30 mouse cellular contexts compared by ENCODE assay signal in genomic region chr1:21244290-21244960, GRCm38 (mm10). TPM values are rescaled to one million over a fixed set of nuclear protein-coding genes. Genes with fewer than 3 reads are reported as not detected.
DNase-seq lines count a peak whose midpoint lies in the region; ATAC-seq and TF ChIP-seq lines count a peak whose summit lies in the region.
"Had no signal": no experiment of that assay in that cellular context is flagged by ENCODE, and none has a peak within 500 bp of the region (broad histone marks: within the 10 kb centered on the region; RNA-seq: fewer than 3 reads in every experiment).

No protein-coding gene starts in this region.

- peak; percentile 68 for DNase-seq in liver, adult 2 months (ENCODE audit: extremely low read depth, low read depth, low spot score)
- DNase-seq in lung, adult 2 months = no peak
- DNase-seq in lung, adult 18-20 months = no peak
- DNase-seq in NIH3T3 (ENCODE audit: low read depth) = peak; percentile 8
- DNase-seq in liver, postnatal 0 days = no peak
- no peak for DNase-seq in cerebellum, adult 8-10 months
- no peak for DNase-seq in right cerebral cortex, adult 2 months (ENCODE audit: low spot score in 2 of 2)
- DNase-seq: adrenal gland, adult 8-10 months; adrenal gland, postnatal 25 days; B cell, adult 2 months; cerebellum, adult 11-12 months; cerebellum, adult 9-10 months; cerebellum, postnatal 14 days; gastrocnemius, postnatal 10 days; gastrocnemius, postnatal 36 days; heart, postnatal 10 days; heart, postnatal 36 days had no signal

- ATAC-seq in liver, embryonic 12.5 days = no peak
- ATAC-seq in liver, postnatal 0 days = no peak
- ATAC-seq: activated CD4-positive, CD25-positive, alpha-beta regulatory T cell, adult 4 months; forebrain, embryonic 13.5 days; forebrain, embryonic 16.5 days; hindbrain, embryonic 16.5 days had no signal

- peaks cover 11% of the 10 kb centered on the region; the same call in 1 of the 2 replicates for H3K79me2 ChIP-seq in liver, adult 2 months (ENCODE audit: control insufficient read depth, insufficient read depth, low read length)

- no peak for TF ChIP-seq CTCF in liver, adult 2 months (IDR thresholded peaks at IDR 0.05; ENCODE audit: low read depth, low read length)
- no peak for TF ChIP-seq CTCF in lung, adult 2 months (IDR thresholded peaks at IDR 0.05; ENCODE audit: insufficient read depth, low read length)
- no peak for TF ChIP-seq CTCF in liver, postnatal 0 days (IDR thresholded peaks at IDR 0.05; ENCODE audit: low read depth)

- H3K9me3 ChIP-seq in liver, embryonic 12.5 days (replicated peaks) = no peaks in the 10 kb centered on the region
- H3K9me3 ChIP-seq in liver, postnatal 0 days (ENCODE audit: low read length) = no peaks in the 10 kb centered on the region
- H3K9me3 ChIP-seq: forebrain, embryonic 10.5 days; forebrain, embryonic 13.5 days; G1E; heart, embryonic 12.5 days; heart, embryonic 15.5 days; hindbrain, embryonic 10.5 days; hindbrain, embryonic 13.5 days had no signal

- TF ChIP-seq POLR2A in liver, adult 2 months (IDR thresholded peaks at IDR 0.05; ENCODE audit: extremely low read depth, insufficient read depth, low read length) = no peak
- TF ChIP-seq POLR2A in lung, adult 2 months (IDR thresholded peaks at IDR 0.05; ENCODE audit: borderline replicate concordance, extremely low read depth, low read depth, low read length) = no peak

- peak overlapping the region; percentile 84 for H3K9ac ChIP-seq in liver, adult 2 months (ENCODE audit: low read depth, low read length)
- H3K9ac ChIP-seq in liver, embryonic 12.5 days = no peak overlapping the region
- H3K9ac ChIP-seq in liver, postnatal 0 days (replicated peaks) = no peak overlapping the region
- H3K9ac ChIP-seq: forebrain, embryonic 13.5 days; heart, embryonic 12.5 days; heart, embryonic 15.5 days; hindbrain, embryonic 13.5 days had no signal

- no peak for TF ChIP-seq EP300 in liver, postnatal 0 days (IDR thresholded peaks at IDR 0.05; ENCODE audit: low read depth)

- no peaks in the 10 kb centered on the region for H3K27me3 ChIP-seq in liver, adult 2 months (ENCODE audit: control insufficient read depth, insufficient read depth, low read length)
- no peaks in the 10 kb centered on the region for H3K27me3 ChIP-seq in liver, embryonic 12.5 days (replicated peaks)
- no peaks in the 10 kb centered on the region for H3K27me3 ChIP-seq in liver, postnatal 0 days (ENCODE audit: insufficient read depth, low read length)
- H3K27me3 ChIP-seq: CH12.LX; forebrain, embryonic 13.5 days; heart, embryonic 12.5 days; heart, embryonic 15.5 days; hindbrain, embryonic 13.5 days had no signal

- H3K27ac ChIP-seq in liver, adult 2 months (replicated peaks; ENCODE audit: insufficient read depth, low read depth, low read length) = peak overlapping the region; percentile 80
- no peak overlapping the region for H3K27ac ChIP-seq in liver, embryonic 12.5 days
- no peak overlapping the region for H3K27ac ChIP-seq in liver, postnatal 0 days (ENCODE audit: low read depth)
- H3K27ac ChIP-seq: forebrain, embryonic 10.5 days; forebrain, embryonic 13.5 days; heart, embryonic 15.5 days; hindbrain, embryonic 10.5 days; hindbrain, embryonic 13.5 days had no signal

- H3K36me3 ChIP-seq in liver, adult 2 months (ENCODE audit: control insufficient read depth, insufficient read depth, low read length) = peaks cover 56% of the 10 kb centered on the region
- no peaks in the 10 kb centered on the region for H3K36me3 ChIP-seq in liver, embryonic 12.5 days
- H3K36me3 ChIP-seq in liver, postnatal 0 days (replicated peaks; ENCODE audit: insufficient read depth, low read length) = no peaks in the 10 kb centered on the region
- H3K36me3 ChIP-seq: forebrain, embryonic 10.5 days; G1E; heart, embryonic 12.5 days; heart, embryonic 15.5 days; hindbrain, embryonic 10.5 days; hindbrain, embryonic 13.5 days had no signal

- H3K4me2 ChIP-seq in liver, embryonic 12.5 days = no peak overlapping the region
- peak overlapping the region; percentile 65 for H3K4me2 ChIP-seq in liver, postnatal 0 days (ENCODE audit: low read depth, low read length)
- H3K4me2 ChIP-seq: forebrain, embryonic 13.5 days; heart, embryonic 12.5 days; heart, embryonic 15.5 days; hindbrain, embryonic 13.5 days had no signal

- peak overlapping the region; percentile 93 for H3K4me3 ChIP-seq in liver, adult 2 months (ENCODE audit: insufficient read depth, low read depth, low read length)
- H3K4me3 ChIP-seq in liver, embryonic 12.5 days = no peak overlapping the region
- H3K4me3 ChIP-seq in lung, adult 2 months (replicated peaks; ENCODE audit: extremely low read depth, low read depth, low read length) = peak overlapping the region; percentile 6
- no peak overlapping the region for H3K4me3 ChIP-seq in liver, postnatal 0 days (ENCODE audit: low read depth, low read length)
- H3K4me3 ChIP-seq: forebrain, embryonic 10.5 days; forebrain, embryonic 13.5 days; heart, embryonic 12.5 days; heart, embryonic 15.5 days; hindbrain, embryonic 10.5 days; hindbrain, embryonic 13.5 days had no signal

- peaks cover 18% of the 10 kb centered on the region; the same call in 1 of the 2 replicates for H3K4me1 ChIP-seq in liver, adult 2 months (ENCODE audit: control insufficient read depth, insufficient read depth, low read length)
- peaks cover 8% of the 10 kb centered on the region for H3K4me1 ChIP-seq in liver, embryonic 12.5 days
- H3K4me1 ChIP-seq in lung, adult 2 months (ENCODE audit: control insufficient read depth, insufficient read depth, low read length) = peaks cover 2% of the 10 kb centered on the region; the same call in 1 of the 2 replicates
- peaks cover 8% of the 10 kb centered on the region for H3K4me1 ChIP-seq in liver, postnatal 0 days (ENCODE audit: insufficient read depth)
- H3K4me1 ChIP-seq: forebrain, embryonic 10.5 days; forebrain, embryonic 13.5 days; heart, embryonic 12.5 days; heart, embryonic 15.5 days; hindbrain, embryonic 10.5 days; hindbrain, embryonic 13.5 days had no signal

- WGBS in liver, adult 2 months = 19% methylated on average over 4 of the region's 4 CpGs
- 38% methylated on average over 4 of the region's 4 CpGs for WGBS in liver, embryonic 12.5 days (ENCODE audit: insufficient replicate concordance)
- 59% methylated on average over 4 of the region's 4 CpGs for WGBS in lung, adult 2 months
- WGBS in liver, postnatal 0 days (ENCODE audit: insufficient replicate concordance) = 48% methylated on average over 4 of the region's 4 CpGs

RNA-seq across cellular contexts. Expression of gene Gsta3, which starts 4.0 kb away (rescaled TPM):
- total RNA-seq in liver, adult 2 months (2014; rRNA removed) = 1,830 and 2,301 TPM in 2 replicates
- polyA plus RNA-seq in liver, adult 2 months (2012; rRNA removed) = 586 and 693 TPM in 2 replicates
- polyA plus RNA-seq in liver, embryonic 12.5 days (2016; fragmentation: Nextera tagmentation; extraction: Ambion mirVana) = 5.4 and 5.6 TPM in 2 replicates
- polyA plus RNA-seq in lung, adult 2 months (2012; rRNA removed) = 41.7 and 70.6 TPM in 2 replicates
- 143 and 187 TPM in 2 replicates for polyA plus RNA-seq in liver, postnatal 0 days (2015; fragmentation: Nextera tagmentation; extraction: Ambion mirVana)
- total RNA-seq: CH12.LX had no signal
- polyA plus RNA-seq: embryonic facial prominence, embryonic 11.5 days; G1E had no signal

RNA-seq across cellular contexts. Expression of gene Tmem14a, which starts 26.1 kb away (rescaled TPM):
- 6.2 and 8.1 TPM in 2 replicates for total RNA-seq in liver, adult 2 months (2014; rRNA removed)
- polyA plus RNA-seq in liver, adult 2 months (2012; rRNA removed) = 3.0 and 3.8 TPM in 2 replicates
- 4.2 and 4.9 TPM in 2 replicates for polyA plus RNA-seq in liver, embryonic 12.5 days (2016; fragmentation: Nextera tagmentation; extraction: Ambion mirVana)
- 3.9 and 5.2 TPM in 2 replicates for polyA plus RNA-seq in lung, adult 2 months (2012; rRNA removed)
- polyA plus RNA-seq in liver, postnatal 0 days (2015; fragmentation: Nextera tagmentation; extraction: Ambion mirVana) = 1.7 and 1.9 TPM in 2 replicates

Comparison
In these comparisons a context has a peak if more than half of its experiments do, and no peak if none do; other contexts are left out.
1. DNase-seq: peak in liver, adult 2 months (single experiment) and NIH3T3 (single experiment); none in lung, adult 2 months (single experiment), lung, adult 18-20 months (0 of 2), liver, postnatal 0 days (single experiment), cerebellum, adult 8-10 months (single experiment) and right cerebral cortex, adult 2 months (0 of 2).
2. H3K4me3 ChIP-seq: peak in liver, adult 2 months (single experiment) and lung, adult 2 months (single experiment); none in liver, embryonic 12.5 days (single experiment) and liver, postnatal 0 days (single experiment).